Mouse (Mus musculus) lung, adult 2 months (tissue): ENCODE data around the gene BC005537.

Experiments
- CTCF ChIP-seq: fragments of 200-500 bp; IDR thresholded peaks from 2 replicates; pipeline ENCODE4 v1.5.1; 2011; ENCODE audit warnings: mild to moderate bottlenecking, low read length, control low read depth; ENCODE audit not compliant: insufficient read depth
- POLR2A ChIP-seq: fragments of 200-500 bp; IDR thresholded peaks from 2 replicates; pipeline ENCODE4 v1.6.1; 2011; ENCODE audit warnings: low read depth, mild to moderate bottlenecking, control low read depth, low read length, borderline replicate concordance; ENCODE audit errors: extremely low read depth

DNA sequence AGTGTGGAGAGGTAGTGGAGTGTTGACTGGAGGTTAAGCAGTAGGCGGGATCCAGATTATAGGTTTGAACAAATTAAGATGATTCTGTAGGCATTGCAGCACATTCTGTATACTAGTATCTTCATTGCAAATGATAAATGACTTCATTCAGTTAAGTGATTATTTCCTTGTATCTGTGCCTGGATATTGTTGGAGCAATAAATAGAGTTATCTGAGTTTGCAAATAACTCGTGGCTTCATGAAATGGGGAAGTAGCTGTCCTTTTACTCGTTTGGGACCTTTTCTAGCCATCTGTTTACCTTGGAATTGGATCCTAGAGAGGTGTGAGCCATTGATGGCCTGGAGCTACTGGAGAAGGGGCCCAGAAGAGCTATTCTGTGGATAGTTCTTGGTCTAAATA is 38.4 kb downstream of the BC005537 start:
- TF ChIP-seq CTCF, result no peak
- TF ChIP-seq POLR2A, result no peak
